Mouse (Mus musculus): Measurements from ENCODE around the gene Slc8b1.

The Slc8b1 gene

DNA sequence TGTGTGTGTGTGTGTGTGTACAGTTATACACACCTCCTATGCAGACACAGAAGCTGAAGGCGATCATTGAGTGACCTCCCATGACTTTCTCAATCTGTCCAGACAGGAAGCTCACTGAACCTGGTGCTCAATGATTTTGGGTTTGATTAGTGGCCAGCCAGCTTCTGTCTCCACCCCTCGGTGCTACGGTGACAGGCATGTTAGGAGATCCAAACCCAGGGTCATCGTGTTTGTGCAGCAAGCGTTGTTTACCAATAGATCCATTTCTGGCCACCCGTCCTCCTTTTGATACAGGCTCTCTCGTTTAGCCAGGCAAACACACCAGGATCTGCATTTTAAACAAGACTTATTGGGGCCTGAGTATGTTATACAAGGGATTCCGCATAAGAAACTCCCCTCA lies 20.7 kb downstream of the Slc8b1 start:
- DNase-seq = no peak

DNA sequence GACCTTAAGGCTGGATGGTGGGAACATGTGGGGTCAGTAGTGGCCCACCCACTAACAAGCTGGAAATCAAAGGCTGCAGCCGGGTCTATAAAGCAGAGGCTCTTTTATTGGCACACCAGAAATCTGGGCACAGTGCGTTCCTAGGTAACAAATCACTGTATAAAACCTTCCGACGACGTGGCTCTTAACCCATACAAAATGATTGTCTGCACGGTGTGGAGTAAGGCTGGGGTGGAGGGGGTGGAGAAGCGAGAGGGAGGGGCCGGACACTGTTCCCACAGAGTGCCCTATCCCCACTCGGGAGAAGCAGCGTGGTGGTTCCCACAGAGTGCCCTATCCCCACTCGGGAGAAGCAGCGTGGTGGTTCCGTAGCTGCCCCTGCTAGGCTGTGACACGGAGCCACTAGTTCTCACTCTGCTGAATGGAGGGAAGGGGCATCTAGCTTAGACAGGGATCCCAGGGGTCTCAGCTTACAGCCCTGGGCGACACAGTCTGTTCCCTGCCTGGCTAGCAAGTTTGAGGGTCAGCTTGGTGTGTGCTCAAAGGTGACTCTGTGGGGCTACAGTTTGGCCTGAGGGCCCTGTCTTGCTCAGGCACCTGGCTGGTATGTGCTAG lies 23.2 kb downstream of the Slc8b1 start:
- no peak for DNase-seq

DNA sequence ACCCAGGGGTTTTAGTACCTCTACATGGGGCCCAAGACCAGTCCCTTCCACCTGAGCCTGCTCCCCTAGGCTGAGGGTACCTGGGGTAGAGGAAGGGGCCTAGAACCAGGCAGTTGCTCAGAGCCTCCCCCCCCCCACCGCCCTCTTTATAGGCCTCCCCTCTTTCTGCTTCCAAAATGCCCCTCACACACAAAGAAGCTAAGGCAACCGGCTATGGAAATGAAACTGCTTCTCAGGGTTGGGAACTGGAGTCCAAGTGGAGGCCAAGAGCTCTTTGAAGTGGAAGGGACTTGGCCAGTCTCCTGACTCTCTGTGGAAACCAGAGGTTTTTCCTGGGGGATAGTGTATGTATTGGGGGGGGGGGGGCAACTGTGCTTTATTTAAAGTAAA lies 23.7 kb downstream of the Slc8b1 start:
- no peak for DNase-seq

DNA sequence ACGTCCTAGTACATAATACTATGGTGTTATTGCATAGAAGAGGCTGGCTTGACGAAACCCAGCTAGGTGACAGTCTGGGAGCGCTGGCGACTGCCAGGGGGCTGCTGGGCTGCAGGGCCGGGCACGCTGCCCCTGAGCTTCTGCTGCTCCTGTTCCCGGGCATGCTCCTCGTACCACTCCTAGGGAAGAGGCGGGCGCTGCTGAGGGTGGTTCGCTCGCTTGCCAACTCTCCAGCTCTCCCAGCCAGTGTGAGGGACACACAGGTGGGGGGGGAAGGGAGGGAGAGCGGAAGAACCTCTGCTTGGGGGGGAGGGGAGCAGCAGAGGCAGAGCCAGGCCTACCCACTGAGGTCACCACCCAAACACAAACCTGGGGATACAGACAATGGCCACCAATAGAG lies 25.1 kb downstream of the Slc8b1 start:
- DNase-seq = no peak

DNA sequence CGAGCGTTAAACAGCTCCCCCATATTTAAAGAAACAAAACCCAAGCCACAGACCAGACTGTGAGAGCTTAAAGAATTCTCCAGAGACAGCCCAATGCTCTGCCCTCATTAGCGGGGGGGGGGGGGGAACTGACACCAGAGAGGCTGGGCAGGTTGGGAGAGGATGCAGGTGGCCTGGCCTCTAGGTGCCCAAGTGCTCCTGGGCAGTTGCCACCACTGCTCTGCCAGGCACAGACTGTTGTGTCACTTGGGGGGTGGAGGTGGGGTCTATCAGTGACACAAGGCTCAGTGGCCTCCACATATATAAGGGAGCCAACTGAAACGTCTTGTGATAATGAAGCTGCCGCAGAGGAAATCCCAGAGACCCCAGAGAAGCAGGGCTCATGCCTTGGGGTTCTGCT lies 25.7 kb downstream of the Slc8b1 start:
- no peak for DNase-seq

DNA sequence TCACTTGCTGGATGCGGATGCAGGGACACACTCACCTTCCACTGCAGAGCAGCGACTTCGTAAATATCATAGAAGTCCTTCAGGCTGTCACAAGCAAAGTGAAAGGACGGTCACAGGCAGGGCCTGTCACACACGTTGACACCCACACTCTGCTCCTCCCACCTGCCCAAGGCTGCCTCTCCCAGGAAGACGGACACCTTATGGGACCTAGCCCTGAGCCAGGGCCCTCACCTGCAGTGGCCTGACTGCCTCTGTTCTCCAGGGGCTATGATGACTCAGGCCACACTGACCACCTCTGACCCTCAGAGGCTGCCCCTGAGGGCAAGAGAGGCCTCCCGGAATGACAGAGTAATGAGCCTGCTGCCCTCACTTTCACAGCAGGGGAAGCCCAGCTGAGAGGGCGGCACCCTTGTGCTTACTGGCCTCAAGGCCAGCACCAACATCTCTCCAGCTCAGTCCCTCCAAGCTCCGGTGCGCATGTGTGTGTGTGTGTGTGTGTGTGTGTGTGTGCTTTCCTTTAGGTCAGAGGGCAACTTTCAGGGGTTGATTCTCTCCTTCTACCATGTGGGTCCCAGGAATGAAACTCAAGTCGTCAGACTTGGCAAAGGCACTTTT lies 37.4 kb downstream of the Slc8b1 start:
- no peak for DNase-seq

DNA sequence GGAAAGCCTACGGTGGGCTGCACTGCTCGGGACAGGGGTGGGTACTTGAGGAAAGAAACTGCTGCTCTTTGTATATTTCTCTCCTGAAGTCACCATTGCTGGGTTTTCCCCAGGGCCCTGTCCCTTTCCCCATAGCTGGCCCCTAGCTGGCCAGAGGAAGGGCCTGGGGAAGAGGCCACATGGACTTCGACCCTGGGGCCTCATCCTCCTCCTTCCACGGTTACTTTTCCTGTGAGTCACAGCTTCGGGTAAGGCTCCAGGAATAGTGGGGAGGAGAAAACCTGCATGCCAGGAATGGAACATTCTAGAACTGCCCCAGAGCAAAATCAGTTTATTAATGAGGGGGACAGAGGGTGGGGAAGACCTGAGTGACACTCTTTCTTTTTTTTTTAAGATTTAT lies 39.2 kb downstream of the Slc8b1 start:
- DNase-seq = no peak

DNA sequence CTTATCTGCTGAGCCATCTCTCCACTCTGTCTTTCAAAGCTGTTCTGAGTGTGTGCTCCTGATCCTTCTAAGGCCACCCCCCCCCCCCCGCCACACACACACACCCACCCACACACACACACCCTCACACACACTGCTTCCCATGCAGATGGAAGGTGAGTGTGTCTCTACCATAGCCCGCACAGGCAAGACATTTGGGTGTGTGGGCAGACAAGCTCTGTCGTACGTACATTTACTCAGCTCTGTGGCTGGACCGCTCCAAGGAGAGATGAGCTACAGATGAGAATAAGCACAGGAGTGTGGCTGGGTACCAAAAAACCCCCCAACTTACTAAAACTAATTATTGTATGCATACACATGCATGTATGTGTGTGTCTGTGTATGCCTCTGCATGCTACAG lies 39.7 kb downstream of the Slc8b1 start:
- DNase-seq = no peak

DNA sequence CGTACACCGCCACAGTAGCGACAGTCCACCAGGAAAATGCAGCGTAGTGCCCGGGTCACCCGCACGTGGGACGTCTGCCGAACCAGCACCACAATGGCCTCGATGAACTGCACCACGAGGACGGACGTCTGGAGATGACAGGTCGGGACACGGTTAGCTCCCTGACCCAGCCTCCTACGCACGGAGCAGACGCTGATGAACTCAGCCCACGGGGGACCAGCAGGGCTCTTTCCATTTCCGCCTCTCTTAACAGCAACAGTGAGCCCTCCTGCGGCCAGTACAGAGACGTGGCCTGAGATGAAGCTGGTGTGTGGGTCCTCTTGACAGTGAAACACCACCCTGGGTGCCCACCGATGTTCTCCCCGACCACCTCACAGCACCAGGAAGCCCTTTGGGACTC lies 44.9 kb downstream of the Slc8b1 start:
- DNase-seq = no peak

DNA sequence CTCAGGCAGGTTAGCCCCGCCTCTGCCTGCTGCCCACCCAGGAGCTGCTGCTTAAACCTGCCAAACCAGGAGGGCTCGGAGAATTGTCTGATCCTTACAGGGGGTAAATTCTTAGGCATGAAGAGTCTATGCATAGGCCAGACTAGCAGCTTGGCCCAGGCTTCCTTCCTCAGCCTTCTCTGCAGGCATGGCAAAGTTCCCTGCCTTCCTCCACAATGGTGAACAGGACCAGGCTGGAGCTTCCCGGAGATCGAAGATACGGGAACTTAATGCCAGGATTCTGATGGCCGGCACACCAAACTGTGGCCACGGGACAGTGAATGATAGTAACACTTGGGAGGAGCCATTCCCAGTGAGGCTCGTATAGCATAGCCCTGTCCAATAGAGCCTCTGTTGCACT lies 47.1 kb downstream of the Slc8b1 start:
- no peak for DNase-seq

DNA sequence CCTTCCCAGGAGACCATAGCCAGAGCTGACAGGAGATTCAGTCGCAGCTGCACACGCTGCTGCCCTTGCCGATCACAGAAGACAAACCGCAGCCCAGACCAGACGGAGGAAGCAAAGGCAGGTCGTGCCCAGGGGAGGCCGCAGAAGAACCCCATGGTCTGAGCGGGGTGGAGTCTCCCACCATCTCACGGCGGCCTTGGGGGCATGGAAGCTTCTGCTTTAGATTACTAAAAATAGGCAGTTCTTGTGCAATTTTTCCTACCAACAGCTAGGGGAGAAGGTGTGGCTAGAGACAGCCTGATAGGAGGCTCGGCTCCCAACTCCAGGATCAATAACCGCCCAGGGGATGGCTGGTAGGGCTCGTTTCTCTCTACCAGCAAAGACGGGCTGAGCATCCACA lies 47.8 kb downstream of the Slc8b1 start:
- DNase-seq = no peak

DNA sequence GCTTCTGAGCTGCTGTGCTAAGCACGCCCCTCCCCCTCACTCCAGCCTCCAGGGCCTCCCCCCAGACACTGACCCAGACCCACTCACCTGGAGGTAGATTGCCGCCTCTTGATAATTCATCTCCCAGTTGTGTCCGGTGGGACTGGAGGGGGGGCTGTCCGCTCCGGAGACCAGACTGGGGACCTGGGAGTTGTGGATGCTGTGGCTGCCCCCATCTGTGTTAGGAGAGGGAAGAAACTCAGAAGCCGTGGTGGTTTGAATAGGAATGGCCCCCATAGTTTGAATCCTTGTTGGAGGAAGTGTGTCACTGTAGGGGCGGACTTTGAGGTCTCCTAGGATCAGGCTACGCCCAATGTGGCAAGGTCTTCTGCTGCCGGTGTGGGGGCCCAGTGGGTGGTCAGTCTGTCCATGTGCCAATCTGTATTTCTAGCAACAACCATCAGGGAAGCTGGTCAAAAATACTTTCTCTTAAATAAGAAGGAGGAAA lies 49.2 kb downstream of the Slc8b1 start:
- no peak for DNase-seq

DNA sequence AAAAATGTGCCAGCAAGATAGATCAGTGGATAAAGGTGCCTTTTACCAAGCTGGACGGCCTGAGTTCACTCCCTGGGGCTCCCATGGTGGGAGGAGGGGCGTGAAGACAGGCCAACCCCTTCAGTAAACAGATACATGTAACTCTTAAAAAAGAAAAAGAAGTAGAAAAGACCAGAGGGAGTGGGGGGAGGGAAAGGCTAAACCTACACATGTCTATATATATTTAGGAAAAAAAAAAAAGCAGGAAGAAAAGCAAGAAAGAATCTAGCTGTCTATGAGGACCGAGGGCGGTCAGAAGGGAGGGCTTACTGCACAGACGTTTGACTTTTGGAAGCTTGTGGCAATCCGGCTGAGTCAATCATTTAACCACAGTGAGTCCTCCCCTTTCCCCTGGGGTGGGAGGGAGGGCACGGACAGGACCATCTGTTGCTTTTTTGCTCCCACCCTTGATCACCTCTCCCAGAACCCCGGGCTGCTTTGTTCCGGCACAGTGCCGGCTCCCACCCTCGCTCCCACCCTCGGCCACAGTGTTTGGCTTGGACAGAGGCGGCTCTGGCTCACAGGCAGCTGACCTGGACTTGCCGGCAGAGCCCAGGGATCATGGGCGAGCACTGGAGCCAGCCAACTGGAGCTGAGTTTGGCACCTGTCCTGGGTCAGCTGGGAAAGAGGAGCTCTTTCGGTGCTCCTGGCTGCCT lies 49.8 kb downstream of the Slc8b1 start:
- no peak for DNase-seq

DNA sequence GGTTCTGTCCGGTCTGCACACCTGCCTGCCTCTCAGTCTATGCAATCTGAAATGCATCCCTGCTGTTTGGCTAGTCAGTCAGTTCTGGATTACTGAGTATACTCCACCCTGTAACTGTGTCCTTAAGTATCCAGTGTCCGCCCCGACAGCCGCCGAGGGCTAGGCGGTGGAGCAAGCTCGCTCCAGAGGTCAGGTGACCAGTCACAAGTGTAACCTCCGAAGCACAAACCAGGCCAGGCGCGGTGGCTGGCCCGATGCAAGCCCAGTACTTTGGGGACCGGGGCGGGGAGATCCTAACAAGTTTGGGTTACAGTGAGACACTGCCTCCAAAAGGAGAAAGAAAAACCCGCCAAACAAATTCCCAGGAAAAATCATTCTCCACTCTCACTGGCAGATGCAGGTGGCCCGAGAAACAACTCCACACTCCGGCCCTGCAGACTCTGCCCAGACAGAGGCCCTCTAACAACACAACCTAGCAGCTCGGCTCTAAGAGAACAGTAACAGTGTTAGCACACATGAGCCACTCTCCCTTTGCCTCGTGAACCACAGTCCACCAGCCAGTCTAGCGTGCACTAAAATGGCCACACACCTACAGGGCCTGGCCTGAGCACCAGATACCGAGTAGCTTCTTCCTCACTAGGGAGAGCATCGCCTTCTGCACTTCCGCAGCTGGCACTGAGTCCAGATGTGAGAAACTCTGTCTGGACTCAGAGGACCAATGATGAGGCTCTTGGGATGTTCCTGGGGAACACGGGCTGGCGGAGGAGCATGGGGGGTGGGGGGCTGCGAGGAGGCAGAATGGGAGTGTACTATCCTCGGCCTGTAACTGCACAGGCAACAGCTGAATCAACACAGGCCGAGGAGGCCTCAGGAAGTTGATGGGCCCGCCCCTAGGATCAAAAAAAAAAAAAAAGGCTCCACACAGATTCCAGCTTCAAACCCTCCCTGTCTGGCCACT lies 52.3 kb downstream of the Slc8b1 start:
- DNase-seq = no peak

DNA sequence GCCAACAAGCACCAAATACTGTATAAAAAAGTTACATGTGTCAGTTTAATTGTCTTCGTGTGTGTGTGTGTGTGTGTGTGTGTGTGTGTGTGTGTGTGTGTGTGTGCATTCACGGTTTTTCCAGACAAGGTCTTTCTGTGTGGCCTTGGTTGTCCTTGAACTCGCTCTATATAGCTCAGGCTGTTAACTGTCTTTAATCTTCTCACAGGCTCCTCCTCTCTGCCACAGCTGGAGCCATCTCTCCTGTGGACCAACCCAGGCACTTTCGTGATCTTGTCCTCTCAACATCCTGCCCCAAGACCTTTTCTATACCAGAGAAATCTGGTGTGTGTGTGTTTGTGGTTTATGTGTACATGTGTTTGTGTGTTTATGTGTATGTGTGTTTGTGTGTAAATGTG lies 52.9 kb downstream of the Slc8b1 start:
- no peak for DNase-seq

DNA sequence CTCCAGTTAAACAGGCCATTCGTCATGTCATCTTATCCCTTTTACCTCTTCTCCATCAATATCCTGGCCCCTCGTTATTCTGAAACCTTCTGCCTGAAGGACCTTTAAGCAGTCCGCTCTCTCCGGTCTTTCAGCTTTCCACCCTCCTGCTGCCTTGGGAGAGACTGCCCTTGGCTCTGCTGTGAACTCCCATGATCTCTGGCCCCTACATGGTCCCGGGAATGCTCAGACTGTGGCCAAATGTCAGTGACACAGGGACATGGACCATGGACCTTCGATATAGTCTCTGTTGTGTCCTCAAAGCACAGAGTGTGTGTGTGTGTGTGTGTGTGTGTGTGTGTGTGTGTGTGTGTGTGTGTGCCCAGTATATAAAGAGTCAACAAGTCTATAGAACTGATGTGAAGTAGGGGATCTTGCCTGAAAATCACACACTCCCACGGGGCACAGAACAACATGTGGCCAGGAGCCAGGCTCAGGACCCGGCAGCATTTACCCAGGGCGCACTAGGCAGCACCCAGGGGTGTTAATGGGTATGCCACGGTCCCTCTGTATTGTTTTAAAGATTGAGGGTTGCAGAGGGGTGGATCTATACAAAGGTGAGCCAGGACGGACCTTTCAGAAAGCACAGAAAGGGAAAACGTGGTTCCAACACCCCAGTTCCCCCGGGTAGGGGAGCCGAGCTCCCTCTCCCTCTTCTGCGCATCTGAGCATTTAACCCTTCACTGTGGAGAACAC lies 54.4 kb downstream of the Slc8b1 start:
- DNase-seq = no peak

DNA sequence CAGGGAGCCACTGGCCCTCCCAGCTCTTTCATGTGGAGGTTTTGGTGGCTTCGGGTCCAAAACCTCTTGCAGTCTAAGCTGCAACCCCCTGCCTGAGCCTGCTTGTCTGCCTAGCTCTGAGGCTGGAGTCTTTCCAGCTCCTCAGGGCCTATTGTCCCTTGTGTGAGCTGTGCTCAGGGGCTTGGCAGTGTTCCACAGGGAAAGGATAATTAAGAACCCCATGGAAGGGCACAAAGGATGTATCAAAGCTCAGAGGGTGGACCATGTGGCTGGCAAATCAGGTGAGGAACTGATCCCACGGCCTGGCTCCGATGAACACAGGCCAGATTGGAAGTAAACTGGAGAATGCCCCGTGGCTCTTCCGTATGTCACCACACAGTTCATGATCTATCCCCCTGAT lies 55.1 kb downstream of the Slc8b1 start:
- DNase-seq = no peak

DNA sequence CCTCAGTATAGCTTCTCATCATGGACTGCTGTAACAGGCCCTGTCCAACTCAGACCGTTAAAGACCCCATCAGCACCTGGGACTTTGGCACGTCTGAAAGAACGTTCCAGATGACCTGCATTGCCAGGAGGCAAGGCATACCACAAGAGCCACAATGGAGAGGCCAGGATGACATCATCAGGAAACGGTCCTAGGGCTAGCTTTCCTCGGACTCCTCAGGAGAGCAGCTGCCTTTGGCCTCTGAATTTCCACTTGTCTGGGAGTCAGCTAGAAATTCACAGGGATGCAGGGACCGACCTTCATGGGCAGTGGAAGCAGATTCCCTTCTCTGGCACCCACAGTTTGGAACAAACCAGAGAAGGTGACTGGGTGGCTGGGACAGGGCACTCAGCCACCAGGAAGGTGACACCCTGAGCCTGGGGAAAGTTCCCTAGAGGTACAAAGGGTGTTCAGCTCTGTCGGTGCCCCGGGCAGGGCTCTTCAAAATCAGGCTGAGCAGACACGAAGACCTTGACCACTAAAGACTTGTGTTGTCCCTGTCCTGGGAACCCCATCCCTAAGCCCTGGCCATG lies 55.8 kb downstream of the Slc8b1 start:
- DNase-seq = no peak

DNA sequence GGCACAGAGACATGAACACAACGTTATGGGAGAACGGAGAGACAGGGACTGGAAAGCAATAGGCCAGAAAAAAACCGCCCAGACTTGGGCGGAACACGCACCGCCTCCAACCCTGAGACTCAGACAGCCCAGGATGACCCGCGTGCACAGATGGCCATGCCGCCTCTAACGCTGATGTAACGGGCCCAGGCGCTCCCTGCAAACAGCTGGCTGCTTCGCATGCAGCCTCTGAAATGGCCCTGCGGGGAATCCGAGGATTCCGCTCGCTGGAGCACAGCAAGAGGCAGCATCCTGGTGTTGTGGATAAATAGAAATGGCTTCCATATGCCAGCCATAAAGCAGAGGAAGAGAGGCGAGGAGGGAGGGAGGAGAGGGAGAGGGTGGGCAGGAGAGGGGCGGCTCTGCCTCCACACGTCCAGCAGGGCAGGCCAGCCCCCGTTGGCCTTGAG lies 56.3 kb downstream of the Slc8b1 start:
- no peak for DNase-seq

DNA sequence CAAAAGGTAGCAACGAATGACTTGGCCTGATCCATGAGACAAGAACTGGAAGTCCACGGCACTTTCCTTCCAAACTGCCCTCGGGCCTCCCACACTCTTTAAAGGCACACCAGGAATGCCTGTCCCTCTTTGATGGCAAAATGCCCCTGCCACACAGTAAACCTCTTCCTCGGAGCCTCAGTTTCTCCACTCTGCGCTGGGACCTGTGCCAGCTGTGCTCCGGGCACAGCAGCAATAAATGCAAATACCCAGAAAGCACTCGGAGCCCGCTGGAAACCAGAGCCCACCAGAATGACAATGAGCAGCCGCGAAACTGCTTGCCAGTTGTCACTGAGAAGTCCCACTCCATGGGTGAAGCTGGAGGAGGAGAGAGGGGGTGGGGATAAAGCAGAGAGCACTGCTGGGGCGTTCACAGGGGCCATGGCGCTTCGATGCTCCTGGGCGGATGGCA lies 56.8 kb downstream of the Slc8b1 start:
- no peak for DNase-seq

DNA sequence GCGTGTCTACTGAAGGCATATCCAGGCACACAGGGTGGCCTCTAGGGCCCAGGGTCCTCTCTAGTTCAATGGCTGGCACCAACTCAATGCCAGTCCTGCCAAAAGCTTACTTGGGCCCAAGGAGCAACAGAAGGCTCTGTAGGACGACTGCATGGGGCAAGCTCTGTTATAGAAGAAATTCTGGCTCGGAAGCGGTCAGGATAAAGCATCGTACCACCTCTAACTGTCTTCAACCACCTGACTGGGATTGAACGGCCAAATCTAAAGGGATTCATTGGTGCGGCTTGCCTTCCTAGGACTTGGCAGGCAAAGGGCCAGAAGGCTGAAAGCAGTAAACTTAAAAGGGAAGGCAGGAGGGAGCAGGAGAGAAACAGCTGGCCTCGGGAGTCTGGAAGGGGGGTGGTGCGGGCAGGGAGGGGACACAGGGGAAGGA lies 57.4 kb downstream of the Slc8b1 start:
- no peak for DNase-seq

DNA sequence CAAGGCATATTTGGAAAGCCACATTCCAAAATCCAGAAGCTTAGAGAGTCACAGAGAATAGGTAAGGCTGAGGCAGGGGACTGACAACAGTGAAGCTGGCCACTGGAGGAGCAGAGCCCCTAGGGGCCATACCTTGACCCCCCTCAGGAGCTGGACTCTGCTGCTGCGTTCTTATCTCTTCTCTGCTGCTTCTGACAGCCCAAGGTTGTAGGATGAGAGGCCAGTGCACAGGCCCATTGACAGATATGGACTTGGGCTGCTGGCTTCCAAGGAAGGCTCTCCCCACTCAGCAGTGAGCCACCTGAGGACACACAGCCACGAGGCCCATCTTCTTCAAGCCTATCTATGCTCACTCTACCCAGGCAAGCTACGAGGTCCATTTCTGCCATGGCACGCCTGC lies 58.0 kb downstream of the Slc8b1 start:
- DNase-seq = no peak

Data from thymus, adult 18-20 months (tissue).